Mouse (Mus musculus): ENCODE measurements around the gene Camta2.
A peak's percentile ranks its signal among the peaks of the same experiment; 100 is the strongest.

Camta2 gene

GRCm38 (mm10) chr11:70663101-70663500 is 24.8 kb downstream of the Camta2 start:
- DNase-seq, result peak; percentile 79

- peak; percentile 93 for DNase-seq
These were observed 27.3 kb downstream of the Camta2 start for GRCm38 (mm10) chr11:70660571-70660970.

GRCm38 (mm10) chr11:70658942-70659341 is 29.0 kb downstream of the Camta2 start:
- DNase-seq, result no peak

- DNase-seq, result peak; percentile 90
These were observed 29.4 kb downstream of the Camta2 start for GRCm38 (mm10) chr11:70658521-70658920.

- peak; percentile 92 for DNase-seq
These were observed 29.9 kb downstream of the Camta2 start for GRCm38 (mm10) chr11:70657991-70658390.

- peak; percentile 88 for DNase-seq
These were observed 30.3 kb downstream of the Camta2 start for GRCm38 (mm10) chr11:70657573-70657972.

GRCm38 (mm10) chr11:70656964-70657363 is 30.9 kb downstream of the Camta2 start, which contains the start of gene Eno3:
Gene Eno3 (plus strand): TSS chr11:70657202.
- peak; percentile 96 for DNase-seq

- DNase-seq, result peak; percentile 99
These were observed 31.4 kb downstream of the Camta2 start for GRCm38 (mm10) chr11:70656456-70656927.

GRCm38 (mm10) chr11:70655571-70656455 is 32.1 kb downstream of the Camta2 start:
- peak; percentile 99 for DNase-seq

GRCm38 (mm10) chr11:70654923-70655570 is 32.9 kb downstream of the Camta2 start:
- DNase-seq, result peak; percentile 99

- no peak for DNase-seq
These were observed 33.5 kb downstream of the Camta2 start, which contains the start of gene Pfn1 for GRCm38 (mm10) chr11:70654198-70654922. Gene Pfn1 (minus strand): TSS chr11:70654644.

GRCm38 (mm10) chr11:70653345-70654197 is 34.3 kb downstream of the Camta2 start:
- DNase-seq, result peak; percentile 98

- no peak for DNase-seq
These were observed 35.0 kb downstream of the Camta2 start for GRCm38 (mm10) chr11:70652884-70653344.

GRCm38 (mm10) chr11:70652029-70652883 is 35.6 kb downstream of the Camta2 start:
- DNase-seq, result peak; percentile 94

- DNase-seq, result peak; percentile 92
These were observed 36.5 kb downstream of the Camta2 start for GRCm38 (mm10) chr11:70651391-70651790.

GRCm38 (mm10) chr11:70650322-70651175 is 37.4 kb downstream of the Camta2 start:
- peak; percentile 92 for DNase-seq

- peak; percentile 91 for DNase-seq
These were observed 38.6 kb downstream of the Camta2 start for GRCm38 (mm10) chr11:70649185-70649734.

GRCm38 (mm10) chr11:70648512-70648911 is 39.4 kb downstream of the Camta2 start:
- no peak for DNase-seq

GRCm38 (mm10) chr11:70647716-70648420 is 40.0 kb downstream of the Camta2 start:
- peak; percentile 96 for DNase-seq

All from heart, adult 11 months (tissue).